Mouse (Mus musculus): ENCODE results near the gene Tpi1. TPM values are rescaled to one million over a fixed set of nuclear protein-coding genes. Genes with fewer than 3 reads are reported as not detected.
A peak's percentile ranks its signal among the peaks of the same experiment; 100 is the strongest.

Tpi1 gene
- polyA plus RNA-seq (2015; fragmentation: Nextera tagmentation; extraction: Ambion mirVana): 186 and 187 TPM in 2 replicates

DNA sequence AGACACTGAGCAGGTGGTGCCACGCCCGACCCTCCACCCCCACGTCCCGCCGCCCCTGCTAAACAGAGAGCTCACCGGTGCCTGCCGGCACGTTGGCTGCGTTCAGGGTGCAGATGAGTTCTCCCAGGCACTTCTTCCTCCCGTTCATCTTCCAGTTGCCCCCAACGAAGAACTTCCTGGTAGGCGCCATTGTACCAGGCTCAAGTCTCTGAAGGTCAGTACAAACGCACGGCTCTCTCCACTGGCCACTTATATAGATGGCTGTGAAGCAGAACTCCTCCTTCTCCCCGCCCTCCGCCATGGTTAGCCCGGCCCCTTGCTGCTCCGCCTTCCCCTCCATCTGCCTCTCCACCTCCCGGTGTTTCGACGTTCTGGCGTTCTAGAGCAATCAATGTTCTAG, at the start of gene Tpi1:
TSS of gene Tpi1 (minus strand) at position 364 of the 400 bp plus-strand sequence.
- Histone ChIP-seq H3K27me3 (replicated peaks; ENCODE audit: insufficient read depth, low read length) (no peaks in the 10 kb centered on the region), H3K4me2 (replicated peaks; ENCODE audit: low read depth, low read length) (peak within 1 kb of the TSS; percentile 84), H3K27ac (ENCODE audit: low read length) (peak within 1 kb of the TSS; percentile 67), H3K36me3 (ENCODE audit: insufficient read depth, low read length) (peaks cover 6% of the 10 kb centered on the region; the same call in 1 of the 2 replicates), H3K9me3 (ENCODE audit: low read length) (no peaks in the 10 kb centered on the region), H3K4me3 (ENCODE audit: low read depth, low read length) (peak within 1 kb of the TSS; percentile 52), H3K9ac (replicated peaks; ENCODE audit: low read depth) (peak within 1 kb of the TSS; percentile 50), H3K4me1 (ENCODE audit: insufficient read depth, low read depth, low read length) (peaks cover 10% of the 10 kb centered on the region; the same call in 1 of the 2 replicates)
- DNase-seq (ENCODE audit: low spot score): peak; percentile 98
- under 1% methylated on average over 22 of the region's 22 CpGs for WGBS
- TF ChIP-seq CTCF (IDR thresholded peaks at IDR 0.05) (no peak), EP300 (IDR thresholded peaks at IDR 0.05) (no peak)
- ATAC-seq: peak; percentile 94

DNA sequence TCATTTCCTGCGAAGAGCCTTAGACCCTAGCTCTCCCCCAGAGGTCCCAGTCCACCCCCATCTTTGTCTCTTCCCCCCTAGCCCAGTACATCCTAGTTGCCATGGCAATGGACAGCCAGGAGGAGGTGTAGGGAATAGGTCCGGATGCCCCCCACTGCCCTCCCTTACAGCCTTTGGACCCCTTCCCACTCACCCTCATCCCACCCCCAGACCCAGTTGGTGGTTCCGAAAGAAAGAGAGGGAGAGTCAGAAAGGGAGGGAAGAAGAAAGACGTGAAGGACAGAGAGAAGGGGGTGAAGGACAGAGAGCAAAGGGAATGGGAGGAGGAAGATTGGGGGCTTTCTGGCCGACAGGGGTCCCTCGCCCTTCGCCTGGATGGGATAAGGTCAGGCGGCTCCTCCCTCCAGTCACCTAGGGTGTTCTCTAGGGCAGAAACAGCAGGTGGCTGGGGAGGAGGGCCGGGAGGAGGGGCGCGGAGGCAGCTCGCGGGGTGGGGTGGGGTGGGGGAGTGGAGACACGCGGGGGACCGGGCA, 49.1 kb upstream of the Tpi1 start:
- Histone ChIP-seq H3K27ac (ENCODE audit: low read length) (no peak overlapping the region), H3K4me2 (replicated peaks; ENCODE audit: low read depth, low read length) (peak overlapping the region; percentile 91), H3K36me3 (ENCODE audit: insufficient read depth, low read length) (no peaks in the 10 kb centered on the region), H3K9me3 (ENCODE audit: low read length) (no peaks in the 10 kb centered on the region), H3K9ac (replicated peaks; ENCODE audit: low read depth) (no peak overlapping the region), H3K27me3 (replicated peaks; ENCODE audit: insufficient read depth, low read length) (peaks cover 20% of the 10 kb centered on the region), H3K4me1 (ENCODE audit: insufficient read depth, low read depth, low read length) (0 out of 2 replicates have a peak, but pooled peaks cover 3% of the 10 kb centered on the region), H3K4me3 (ENCODE audit: low read depth, low read length) (peak overlapping the region; percentile 48)
- 0% methylated on average over 8 of the region's 16 CpGs for WGBS
- ATAC-seq: no peak
- TF ChIP-seq CTCF (IDR thresholded peaks at IDR 0.05) (no peak), EP300 (IDR thresholded peaks at IDR 0.05) (no peak)
- DNase-seq (ENCODE audit: low spot score): no peak

DNA sequence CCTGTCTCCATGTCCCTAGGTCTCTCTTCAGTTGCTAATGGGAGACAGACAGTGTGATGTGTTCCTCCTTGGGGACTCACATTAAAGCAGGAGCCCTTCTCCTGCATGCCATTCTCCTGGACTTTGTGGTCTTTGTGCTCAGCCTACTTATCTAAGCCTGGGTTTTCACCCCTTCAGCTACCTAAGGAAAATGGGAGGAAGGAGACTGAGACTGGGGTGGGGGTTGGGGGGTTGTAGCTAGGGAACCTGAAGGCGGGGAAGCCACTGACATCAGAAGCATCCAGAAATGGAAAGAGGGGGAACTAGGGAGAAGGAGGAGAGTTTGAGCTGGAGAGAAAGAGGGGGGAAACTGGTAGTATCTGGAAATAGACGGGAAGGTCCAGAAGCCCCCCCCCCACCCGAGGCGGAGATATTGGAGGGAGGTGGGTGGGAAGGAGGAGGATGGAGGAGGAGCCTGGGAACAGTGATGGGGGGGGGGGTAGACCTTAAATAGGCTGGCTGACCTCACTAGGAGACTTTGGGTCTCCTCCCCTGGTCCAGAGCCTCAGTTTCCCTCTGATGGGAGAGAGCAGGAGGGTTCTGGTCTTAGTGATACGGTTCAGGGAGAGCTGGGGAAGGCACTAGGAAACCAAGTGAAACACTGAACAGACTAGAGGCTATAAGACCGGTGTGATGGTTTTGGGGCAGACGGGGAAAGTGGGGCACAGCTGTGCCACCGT, 48.5 kb upstream of the Tpi1 start:
- no peak overlapping the region for H3K4me3 ChIP-seq (ENCODE audit: low read depth, low read length)

GRCm38 (mm10) chr6:124861802-124862201, 47.7 kb upstream of the Tpi1 start:
- peaks cover 22% of the 10 kb centered on the region for H3K27me3 ChIP-seq (replicated peaks; ENCODE audit: insufficient read depth, low read length)
- no peak for DNase-seq (ENCODE audit: low spot score)
- 28% methylated on average over 2 of the region's 3 CpGs for WGBS
- no peaks in the 10 kb centered on the region for H3K9me3 ChIP-seq (ENCODE audit: low read length)
- TF ChIP-seq CTCF (IDR thresholded peaks at IDR 0.05): no peak
- TF ChIP-seq EP300 (IDR thresholded peaks at IDR 0.05): no peak
- H3K9ac ChIP-seq (replicated peaks; ENCODE audit: low read depth): no peak overlapping the region
- ATAC-seq: no peak
- 0 out of 2 replicates have a peak, but pooled peaks cover 3% of the 10 kb centered on the region for H3K4me1 ChIP-seq (ENCODE audit: insufficient read depth, low read depth, low read length)
- H3K4me3 ChIP-seq (ENCODE audit: low read depth, low read length): no peak overlapping the region
- H3K36me3 ChIP-seq (ENCODE audit: insufficient read depth, low read length): no peaks in the 10 kb centered on the region
- H3K4me2 ChIP-seq (replicated peaks; ENCODE audit: low read depth, low read length): no peak overlapping the region
- H3K27ac ChIP-seq (ENCODE audit: low read length): no peak overlapping the region

More for the DNA sequence above, 48.5 kb upstream of the Tpi1 start:
- 0 out of 2 replicates have a peak, but pooled peaks cover 3% of the 10 kb centered on the region for H3K4me1 ChIP-seq (ENCODE audit: insufficient read depth, low read depth, low read length)
- H3K9ac ChIP-seq (replicated peaks; ENCODE audit: low read depth): no peak overlapping the region
- no peak overlapping the region for H3K27ac ChIP-seq (ENCODE audit: low read length)
- H3K36me3 ChIP-seq (ENCODE audit: insufficient read depth, low read length): no peaks in the 10 kb centered on the region
- H3K27me3 ChIP-seq (replicated peaks; ENCODE audit: insufficient read depth, low read length): peaks cover 22% of the 10 kb centered on the region
- H3K9me3 ChIP-seq (ENCODE audit: low read length): no peaks in the 10 kb centered on the region
- no peak for DNase-seq (ENCODE audit: low spot score)
- TF ChIP-seq CTCF (IDR thresholded peaks at IDR 0.05) (no peak), EP300 (IDR thresholded peaks at IDR 0.05) (no peak)
- no peak for ATAC-seq
- 12% methylated on average over 7 of the region's 8 CpGs for WGBS
- no peak overlapping the region for H3K4me2 ChIP-seq (replicated peaks; ENCODE audit: low read depth, low read length)

GRCm38 (mm10) chr6:124861266-124861665, 47.2 kb upstream of the Tpi1 start:
- no peak overlapping the region for H3K9ac ChIP-seq (replicated peaks; ENCODE audit: low read depth)
- DNase-seq (ENCODE audit: low spot score) (no peak), ATAC-seq (no peak)
- no peak overlapping the region for H3K4me2 ChIP-seq (replicated peaks; ENCODE audit: low read depth, low read length)
- 79% methylated on average over 19 of the region's 19 CpGs for WGBS
- no peaks in the 10 kb centered on the region for H3K36me3 ChIP-seq (ENCODE audit: insufficient read depth, low read length)
- H3K27me3 ChIP-seq (replicated peaks; ENCODE audit: insufficient read depth, low read length): peaks cover 22% of the 10 kb centered on the region
- TF ChIP-seq CTCF (IDR thresholded peaks at IDR 0.05) (no peak), EP300 (IDR thresholded peaks at IDR 0.05) (no peak)
- no peaks in the 10 kb centered on the region for H3K9me3 ChIP-seq (ENCODE audit: low read length)
- 0 out of 2 replicates have a peak, but pooled peaks cover 3% of the 10 kb centered on the region for H3K4me1 ChIP-seq (ENCODE audit: insufficient read depth, low read depth, low read length)
- no peak overlapping the region for H3K4me3 ChIP-seq (ENCODE audit: low read depth, low read length)
- no peak overlapping the region for H3K27ac ChIP-seq (ENCODE audit: low read length)

GRCm38 (mm10) chr6:124860511-124860910, 46.4 kb upstream of the Tpi1 start:
- ATAC-seq (no peak), DNase-seq (ENCODE audit: low spot score) (no peak)
- no peaks in the 10 kb centered on the region for H3K9me3 ChIP-seq (ENCODE audit: low read length)
- H3K9ac ChIP-seq (replicated peaks; ENCODE audit: low read depth): no peak overlapping the region
- H3K27ac ChIP-seq (ENCODE audit: low read length): no peak overlapping the region
- no peak overlapping the region for H3K4me3 ChIP-seq (ENCODE audit: low read depth, low read length)
- WGBS: 82% methylated on average over 9 of the region's 9 CpGs
- 0 out of 2 replicates have a peak, but pooled peaks cover 3% of the 10 kb centered on the region for H3K4me1 ChIP-seq (ENCODE audit: insufficient read depth, low read depth, low read length)
- TF ChIP-seq CTCF (IDR thresholded peaks at IDR 0.05) (no peak), EP300 (IDR thresholded peaks at IDR 0.05) (no peak)
- H3K27me3 ChIP-seq (replicated peaks; ENCODE audit: insufficient read depth, low read length): peaks cover 22% of the 10 kb centered on the region
- no peaks in the 10 kb centered on the region for H3K36me3 ChIP-seq (ENCODE audit: insufficient read depth, low read length)
- no peak overlapping the region for H3K4me2 ChIP-seq (replicated peaks; ENCODE audit: low read depth, low read length)

Data from lung, postnatal 0 days (tissue).